Mouse (Mus musculus): ENCODE measurements at regions not wholly inside any gene's neighbourhood (a gene's known extent, or its start where the extent isn't known, plus 50 kb on each side); places are given as distances from the start of the nearest gene placed in this dataset.

- no peak overlapping the region for H3K4me3 ChIP-seq (ENCODE audit: insufficient read depth, low read length)
- no peak overlapping the region for H3K27ac ChIP-seq (ENCODE audit: insufficient read depth, low read length)
- TF ChIP-seq POLR2A (IDR thresholded peaks at IDR 0.05; ENCODE audit: low read depth, low read length): no peak
- TF ChIP-seq CTCF (IDR thresholded peaks at IDR 0.05; ENCODE audit: borderline replicate concordance, insufficient read depth, low read length): no peak
- no peaks in the 10 kb centered on the region for H3K4me1 ChIP-seq (ENCODE audit: control insufficient read depth, insufficient read depth, low read length)
Observed at GRCm38 (mm10) chr9:117907895-117908424, 132.3 kb upstream of the Azi2 start.

GRCm38 (mm10) chr9:117905045-117905747 is 135.1 kb upstream of the Azi2 start:
- Histone ChIP-seq H3K27ac (ENCODE audit: insufficient read depth, low read length) (no peak overlapping the region), H3K4me3 (ENCODE audit: insufficient read depth, low read length) (no peak overlapping the region), H3K4me1 (ENCODE audit: control insufficient read depth, insufficient read depth, low read length) (no peaks in the 10 kb centered on the region)
- no peak for TF ChIP-seq POLR2A (IDR thresholded peaks at IDR 0.05; ENCODE audit: low read depth, low read length)
- TF ChIP-seq CTCF (IDR thresholded peaks at IDR 0.05; ENCODE audit: borderline replicate concordance, insufficient read depth, low read length): no peak

- H3K4me3 ChIP-seq (ENCODE audit: insufficient read depth, low read length): no peak overlapping the region
- TF ChIP-seq POLR2A (IDR thresholded peaks at IDR 0.05; ENCODE audit: low read depth, low read length) (no peak), CTCF (IDR thresholded peaks at IDR 0.05; ENCODE audit: borderline replicate concordance, insufficient read depth, low read length) (no peak)
- H3K27ac ChIP-seq (ENCODE audit: insufficient read depth, low read length): no peak overlapping the region
- H3K4me1 ChIP-seq (ENCODE audit: control insufficient read depth, insufficient read depth, low read length): no peaks in the 10 kb centered on the region
Observed at GRCm38 (mm10) chr9:117904621-117905020, 135.7 kb upstream of the Azi2 start.

GRCm38 (mm10) chr9:117903025-117903424 is 137.3 kb upstream of the Azi2 start:
- TF ChIP-seq CTCF (IDR thresholded peaks at IDR 0.05; ENCODE audit: borderline replicate concordance, insufficient read depth, low read length) (peak; percentile 28; the same call in 1 of the 2 replicates), POLR2A (IDR thresholded peaks at IDR 0.05; ENCODE audit: low read depth, low read length) (no peak)
- H3K4me1 ChIP-seq (ENCODE audit: control insufficient read depth, insufficient read depth, low read length): no peaks in the 10 kb centered on the region
- no peak overlapping the region for H3K27ac ChIP-seq (ENCODE audit: insufficient read depth, low read length)
- no peak overlapping the region for H3K4me3 ChIP-seq (ENCODE audit: insufficient read depth, low read length)

- TF ChIP-seq POLR2A (IDR thresholded peaks at IDR 0.05; ENCODE audit: low read depth, low read length) (no peak), CTCF (IDR thresholded peaks at IDR 0.05; ENCODE audit: borderline replicate concordance, insufficient read depth, low read length) (no peak)
- no peak overlapping the region for H3K27ac ChIP-seq (ENCODE audit: insufficient read depth, low read length)
- H3K4me1 ChIP-seq (ENCODE audit: control insufficient read depth, insufficient read depth, low read length): no peaks in the 10 kb centered on the region
- no peak overlapping the region for H3K4me3 ChIP-seq (ENCODE audit: insufficient read depth, low read length)
Observed at GRCm38 (mm10) chr9:117902239-117902939, 137.9 kb upstream of the Azi2 start.

- H3K4me3 ChIP-seq (ENCODE audit: insufficient read depth, low read length): no peak overlapping the region
- TF ChIP-seq CTCF (IDR thresholded peaks at IDR 0.05; ENCODE audit: borderline replicate concordance, insufficient read depth, low read length) (no peak), POLR2A (IDR thresholded peaks at IDR 0.05; ENCODE audit: low read depth, low read length) (no peak)
- no peak overlapping the region for H3K27ac ChIP-seq (ENCODE audit: insufficient read depth, low read length)
- H3K4me1 ChIP-seq (ENCODE audit: control insufficient read depth, insufficient read depth, low read length): no peaks in the 10 kb centered on the region
Observed at GRCm38 (mm10) chr9:117900631-117901030, 139.7 kb upstream of the Azi2 start.

- H3K4me3 ChIP-seq (ENCODE audit: insufficient read depth, low read length): no peak overlapping the region
- H3K4me1 ChIP-seq (ENCODE audit: control insufficient read depth, insufficient read depth, low read length): no peaks in the 10 kb centered on the region
- no peak overlapping the region for H3K27ac ChIP-seq (ENCODE audit: insufficient read depth, low read length)
- TF ChIP-seq POLR2A (IDR thresholded peaks at IDR 0.05; ENCODE audit: low read depth, low read length) (no peak), CTCF (IDR thresholded peaks at IDR 0.05; ENCODE audit: borderline replicate concordance, insufficient read depth, low read length) (no peak)
Observed at GRCm38 (mm10) chr9:117896517-117896916, 143.8 kb upstream of the Azi2 start.

GRCm38 (mm10) chr9:117892601-117893000 is 147.7 kb upstream of the Azi2 start:
- Histone ChIP-seq H3K4me3 (ENCODE audit: insufficient read depth, low read length) (no peak overlapping the region), H3K27ac (ENCODE audit: insufficient read depth, low read length) (no peak overlapping the region), H3K4me1 (ENCODE audit: control insufficient read depth, insufficient read depth, low read length) (no peaks in the 10 kb centered on the region)
- TF ChIP-seq POLR2A (IDR thresholded peaks at IDR 0.05; ENCODE audit: low read depth, low read length): no peak

GRCm38 (mm10) chr9:117873172-117873571 is 167.1 kb upstream of the Azi2 start:
- TF ChIP-seq POLR2A (IDR thresholded peaks at IDR 0.05; ENCODE audit: low read depth, low read length) (no peak), CTCF (IDR thresholded peaks at IDR 0.05; ENCODE audit: borderline replicate concordance, insufficient read depth, low read length) (no peak)
- H3K27ac ChIP-seq (ENCODE audit: insufficient read depth, low read length): no peak overlapping the region
- no peaks in the 10 kb centered on the region for H3K4me1 ChIP-seq (ENCODE audit: control insufficient read depth, insufficient read depth, low read length)
- H3K4me3 ChIP-seq (ENCODE audit: insufficient read depth, low read length): peak overlapping the region; percentile 33; the same call in 1 of the 2 replicates

Data from embryonic fibroblast, embryonic 13.5 days (primary cell).